Mouse (Mus musculus): ENCODE data around the gene Snx12.

- TF ChIP-seq POLR2A (IDR thresholded peaks at IDR 0.05; ENCODE audit: borderline replicate concordance, low read depth, low read length) (no peak), CTCF (IDR thresholded peaks at IDR 0.05; ENCODE audit: low read depth, low read length) (no peak)
These were observed 58.6 kb downstream of the Snx12 start for GRCm38 (mm10) chrX:101163739-101164138.

All from bone marrow macrophage, adult 2 months (primary cell).